Mouse (Mus musculus) lung, adult 2 months (tissue): ENCODE results near the gene Rad51ap2. TPM values are rescaled to one million over a fixed set of nuclear protein-coding genes. Genes with fewer than 3 reads are reported as not detected.

Experiments used
- DNase-seq: peaks from one replicate; pipeline ENCODE4 v3.0.0; 2022
- H3K4me1 ChIP-seq: fragments of 200-500 bp; 2 replicates; pipeline ENCODE4 v1.6.1; 2011; ENCODE audit warnings: low read length; ENCODE audit not compliant: control insufficient read depth, insufficient read depth
- H3K4me3 ChIP-seq: fragments of 200-500 bp; replicated peaks from 2 replicates; pipeline ENCODE3; 2011; ENCODE audit warnings: low read depth, mild to moderate bottlenecking, control low read depth, low read length; ENCODE audit errors: extremely low read depth
- CTCF ChIP-seq: fragments of 200-500 bp; IDR thresholded peaks from 2 replicates; pipeline ENCODE4 v1.5.1; 2011; ENCODE audit warnings: mild to moderate bottlenecking, low read length, control low read depth; ENCODE audit not compliant: insufficient read depth
- POLR2A ChIP-seq: fragments of 200-500 bp; IDR thresholded peaks from 2 replicates; pipeline ENCODE4 v1.6.1; 2011; ENCODE audit warnings: low read depth, mild to moderate bottlenecking, control low read depth, low read length, borderline replicate concordance; ENCODE audit errors: extremely low read depth
- WGBS: fragments of 180-500 bp; shearing (Covaris S2); methylation state at CpG from one replicate; pipeline ENCODE4 v1.1.7; 2018; 5-methylcytosine and 5-hydroxymethylcytosine counted together
- polyA plus RNA-seq: library from polyadenylated mRNA; depleted of rRNA; stranded (reverse); fragments of >200 nt; gene quantifications from 2 replicates; pipeline ENCODE4 v1.2.3, GENCODE M21; 2012; rRNA removed

Gene Rad51ap2
- not detected in 2 replicates for polyA plus RNA-seq

DNA sequence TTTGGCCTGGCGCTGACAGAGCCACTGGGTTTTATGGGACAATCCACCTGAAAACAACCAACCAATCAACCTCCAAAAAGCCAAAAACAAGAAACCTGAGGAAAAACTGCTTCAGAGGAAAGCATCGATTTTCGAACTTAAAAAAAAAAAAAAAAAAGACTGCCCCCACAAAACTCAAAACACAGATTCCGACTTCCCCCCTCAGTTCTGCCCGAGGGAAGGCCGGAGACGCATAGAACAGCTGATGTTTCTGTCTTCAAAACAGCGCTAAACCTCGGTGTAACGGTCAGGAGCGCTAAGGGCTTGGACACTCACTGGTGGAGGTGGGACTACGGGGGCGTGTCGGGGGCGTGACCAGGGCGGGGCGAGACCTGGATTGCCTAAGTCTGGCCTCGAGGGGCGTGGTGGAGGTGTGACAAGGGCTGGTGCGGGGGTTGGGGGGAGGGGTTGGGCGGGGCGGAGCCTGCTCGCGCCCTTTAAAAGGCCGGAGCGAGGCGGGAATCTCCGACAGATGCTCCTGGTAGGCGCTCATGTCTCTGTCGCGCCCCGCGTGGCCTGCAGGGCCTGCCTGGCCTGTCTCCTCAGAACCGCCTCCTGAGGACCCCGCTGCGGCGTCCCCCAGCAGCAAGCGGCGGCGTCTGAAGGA is at the start of gene Rad51ap2:
Rad51ap2 (plus strand) TSS at position 531 of the 646 bp plus-strand sequence.
- Histone ChIP-seq H3K4me1 (no peaks in the 10 kb centered on the region), H3K4me3 (peak within 1 kb of the TSS; percentile 6)
- WGBS, result 2% methylated on average over 40 of the region's 40 CpGs
- no peak for TF ChIP-seq CTCF
- no peak for TF ChIP-seq POLR2A
- peak; percentile 64 for DNase-seq

DNA sequence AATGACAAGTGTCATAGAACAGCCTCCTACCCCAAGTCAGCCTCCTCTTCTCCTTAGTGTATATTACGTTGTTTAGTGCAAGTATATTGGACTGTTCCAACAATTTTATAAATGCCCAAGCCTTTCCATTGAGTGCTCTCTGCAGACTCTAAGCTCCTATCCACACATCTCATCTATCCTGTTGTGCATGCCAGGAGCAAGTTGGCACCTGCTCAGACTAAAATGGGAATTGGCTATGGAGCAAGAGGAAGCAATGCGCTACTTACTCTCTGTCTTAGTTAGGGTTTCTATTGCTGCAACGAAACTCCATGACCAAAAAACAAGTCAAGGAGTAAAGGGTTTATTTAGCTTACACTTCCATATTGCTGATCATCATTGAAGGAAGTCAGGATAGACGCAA is 48.2 kb upstream of the Rad51ap2 start:
- H3K4me1 ChIP-seq, result no peaks in the 10 kb centered on the region
- no peak for DNase-seq
- H3K4me3 ChIP-seq, result no peak overlapping the region
- WGBS, result 80% methylated on average over 4 of the region's 4 CpGs
- TF ChIP-seq CTCF (no peak), POLR2A (no peak)

DNA sequence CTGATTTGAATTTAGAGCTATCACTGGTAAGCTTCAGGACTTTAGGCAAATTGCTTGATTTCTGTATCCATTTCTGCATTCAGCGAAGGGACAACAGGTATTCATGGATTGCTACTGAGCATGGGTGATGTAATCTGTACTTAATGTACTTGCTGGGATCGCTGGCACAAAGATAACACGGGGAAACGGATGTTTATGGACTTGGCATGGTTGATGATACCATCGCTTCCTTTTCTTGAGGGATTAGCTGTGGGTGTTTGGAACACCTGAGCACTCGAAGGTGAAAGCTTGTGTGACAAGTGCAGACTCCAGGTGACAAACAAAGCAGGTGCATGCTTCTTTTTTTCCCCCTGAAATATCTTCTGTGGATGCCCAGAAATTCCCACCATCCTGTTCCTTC is 37.8 kb upstream of the Rad51ap2 start:
- DNase-seq, result no peak
- WGBS, result 56% methylated on average over 6 of the region's 6 CpGs
- no peak for TF ChIP-seq POLR2A
- no peak for TF ChIP-seq CTCF
- Histone ChIP-seq H3K4me1 (no peaks in the 10 kb centered on the region), H3K4me3 (no peak overlapping the region)

DNA sequence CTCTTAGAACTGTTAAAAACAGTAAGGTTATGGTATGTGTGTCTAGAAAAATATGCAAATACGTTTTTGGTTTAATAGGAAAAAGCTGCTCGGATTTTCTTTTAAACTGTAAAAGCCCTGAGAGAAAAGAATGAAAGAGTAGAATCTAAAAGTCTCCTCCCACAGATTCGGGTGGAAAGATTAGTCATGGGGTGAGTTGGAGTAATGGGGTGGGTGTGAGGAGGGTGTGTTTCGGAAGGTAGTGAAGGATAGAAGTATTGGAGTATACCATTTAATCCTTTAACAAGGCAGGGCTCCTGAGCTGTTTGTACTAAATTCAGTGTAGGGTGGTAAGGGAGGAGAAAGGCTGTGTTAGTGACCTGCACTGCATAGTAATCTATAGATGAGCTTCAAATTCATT is 28.5 kb upstream of the Rad51ap2 start:
- WGBS, result 60% methylated on average over 4 of the region's 4 CpGs
- Histone ChIP-seq H3K4me3 (no peak overlapping the region), H3K4me1 (no peaks in the 10 kb centered on the region)
- TF ChIP-seq POLR2A (no peak), CTCF (no peak)
- DNase-seq, result no peak

DNA sequence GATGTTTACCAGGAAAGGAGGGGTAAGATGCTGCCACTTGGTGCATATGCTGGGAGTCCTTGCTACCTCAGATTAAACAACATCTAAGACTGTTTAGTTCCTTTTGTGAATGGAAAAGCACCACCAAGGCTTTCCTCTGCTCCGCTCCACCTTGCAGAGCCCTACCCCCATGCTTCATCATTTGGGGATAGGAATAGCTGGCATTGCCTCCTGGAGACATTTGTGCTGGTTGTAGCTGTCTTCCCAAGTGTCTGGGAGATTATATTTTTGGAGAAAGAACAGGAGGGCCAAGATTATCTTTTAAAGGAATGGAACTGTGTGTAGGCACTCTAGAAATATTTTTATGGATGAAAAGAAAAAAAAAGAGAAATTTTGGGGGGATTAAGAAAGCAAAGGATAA is 22.8 kb upstream of the Rad51ap2 start:
- Histone ChIP-seq H3K4me1 (no peaks in the 10 kb centered on the region), H3K4me3 (no peak overlapping the region)
- DNase-seq, result no peak
- TF ChIP-seq CTCF (no peak), POLR2A (no peak)
- WGBS, result 95% methylated on average over 1 of the region's 1 CpGs

DNA sequence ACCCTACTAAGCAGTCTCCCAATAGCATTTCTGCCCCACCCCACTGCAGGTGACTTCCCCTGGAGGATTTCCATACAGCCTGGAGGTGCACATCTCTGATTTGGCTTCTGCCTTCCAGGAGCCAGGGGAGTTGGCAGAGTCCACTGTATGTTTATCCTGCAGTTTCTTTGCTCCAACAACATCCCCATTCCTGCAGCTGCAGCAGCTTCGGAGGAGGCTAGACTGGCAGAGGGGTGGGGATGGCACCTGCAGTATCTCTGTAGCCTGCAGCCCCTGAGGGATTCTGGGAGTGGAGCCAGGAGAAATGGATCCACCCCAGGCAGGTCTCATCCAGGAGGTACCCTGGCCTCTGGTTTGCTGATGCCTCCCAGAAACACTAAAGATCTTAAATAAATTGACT is 22.2 kb upstream of the Rad51ap2 start:
- Histone ChIP-seq H3K4me3 (no peak overlapping the region), H3K4me1 (no peaks in the 10 kb centered on the region)
- TF ChIP-seq POLR2A (no peak), CTCF (no peak)
- WGBS, result 44% methylated on average over 1 of the region's 1 CpGs
- no peak for DNase-seq

DNA sequence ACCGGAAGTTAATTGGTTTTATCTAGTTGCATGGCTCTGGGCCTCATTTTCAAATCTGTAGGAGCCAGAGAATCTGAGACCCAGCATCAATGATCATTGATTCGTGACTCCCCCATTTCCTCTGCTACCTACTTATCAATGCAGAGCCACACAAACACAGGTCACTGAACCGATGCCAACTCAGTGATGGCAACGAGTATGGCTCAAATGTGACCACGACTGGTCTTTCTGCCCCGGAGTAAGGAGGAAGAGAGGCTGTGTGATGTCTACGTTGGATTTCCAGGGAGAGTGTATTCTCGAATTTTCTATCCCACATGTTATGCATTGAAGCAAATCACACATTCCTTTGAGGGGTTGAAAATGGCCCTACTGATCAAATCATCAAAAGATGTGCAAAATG is 21.4 kb upstream of the Rad51ap2 start:
- peak overlapping the region; percentile 23 for H3K4me3 ChIP-seq
- WGBS, result 68% methylated on average over 8 of the region's 8 CpGs
- TF ChIP-seq CTCF (no peak), POLR2A (no peak)
- H3K4me1 ChIP-seq, result no peaks in the 10 kb centered on the region
- DNase-seq, result no peak

DNA sequence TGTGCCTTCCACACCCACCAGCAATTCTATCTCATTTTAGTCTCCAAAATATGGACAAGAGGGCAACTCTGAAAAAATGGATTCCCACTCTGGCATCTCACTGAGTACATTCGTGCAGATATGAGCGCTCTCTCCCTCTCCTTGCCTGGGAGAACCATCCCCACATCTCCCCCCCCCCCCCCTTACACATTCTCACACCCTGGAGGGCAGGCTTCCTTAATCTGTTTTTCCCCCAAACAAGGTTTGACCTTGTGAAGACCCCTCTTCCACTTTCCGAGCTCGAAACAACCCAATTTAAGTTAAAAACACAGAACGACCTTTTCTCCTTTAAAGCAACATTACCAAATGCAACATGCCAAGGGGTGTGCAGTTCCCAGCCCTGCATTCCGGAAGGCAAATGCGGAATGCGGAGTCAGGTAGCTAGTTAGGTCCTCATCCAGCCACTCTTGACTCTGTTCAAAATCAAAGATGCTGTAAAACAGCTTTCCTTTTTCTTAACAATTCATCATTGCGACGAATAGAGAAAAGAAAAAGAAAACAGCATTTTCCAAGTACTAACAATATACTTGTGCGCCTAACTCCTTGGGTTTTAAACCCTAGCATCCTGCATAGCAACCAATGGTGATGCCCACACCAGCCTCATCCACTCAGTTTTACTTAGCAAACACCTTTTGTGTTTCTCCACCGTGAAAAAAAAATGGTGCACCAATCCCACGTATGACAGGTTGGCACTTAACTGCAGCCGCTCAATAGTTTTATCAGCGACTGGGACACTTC is 20.4 kb upstream of the Rad51ap2 start:
- H3K4me1 ChIP-seq, result no peaks in the 10 kb centered on the region
- DNase-seq, result no peak
- WGBS, result 3% methylated on average over 15 of the region's 15 CpGs
- peak overlapping the region; percentile 24 for H3K4me3 ChIP-seq
- TF ChIP-seq CTCF (no peak), POLR2A (no peak)

DNA sequence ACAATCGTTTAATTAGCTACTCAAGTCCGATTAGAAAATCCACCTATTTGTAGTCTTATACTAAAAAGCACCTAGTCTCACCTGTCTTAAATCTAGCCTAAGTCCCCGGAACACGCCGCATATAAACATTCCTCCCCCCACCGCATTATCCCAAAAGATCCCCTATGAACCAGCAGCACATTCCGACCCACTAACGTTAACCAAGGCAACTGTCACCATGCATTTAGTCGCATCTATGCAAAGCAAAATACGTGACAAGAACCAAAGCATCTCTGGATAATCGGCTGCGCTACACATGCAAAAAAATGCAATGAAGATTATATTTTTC is 19.9 kb upstream of the Rad51ap2 start:
- WGBS, result 3% methylated on average over 12 of the region's 12 CpGs
- no peak for DNase-seq
- TF ChIP-seq CTCF (no peak), POLR2A (no peak)
- Histone ChIP-seq H3K4me3 (peak overlapping the region; percentile 57), H3K4me1 (no peaks in the 10 kb centered on the region)
